Mouse (Mus musculus): ENCODE measurements around the gene Gm42715.
"Not testable (repeated sequence)": the region's sequence is repeated elsewhere in the genome, so short reads cannot be mapped to it uniquely, and the experiment has no call there.

Gm42715 gene

GRCm38 (mm10) chr7:127498407-127498806 is 21.0 kb upstream of the Gm42715 start:
- DNase-seq: no peak

GRCm38 (mm10) chr7:127508291-127508690 is 11.1 kb upstream of the Gm42715 start:
- DNase-seq: no peak

DNA sequence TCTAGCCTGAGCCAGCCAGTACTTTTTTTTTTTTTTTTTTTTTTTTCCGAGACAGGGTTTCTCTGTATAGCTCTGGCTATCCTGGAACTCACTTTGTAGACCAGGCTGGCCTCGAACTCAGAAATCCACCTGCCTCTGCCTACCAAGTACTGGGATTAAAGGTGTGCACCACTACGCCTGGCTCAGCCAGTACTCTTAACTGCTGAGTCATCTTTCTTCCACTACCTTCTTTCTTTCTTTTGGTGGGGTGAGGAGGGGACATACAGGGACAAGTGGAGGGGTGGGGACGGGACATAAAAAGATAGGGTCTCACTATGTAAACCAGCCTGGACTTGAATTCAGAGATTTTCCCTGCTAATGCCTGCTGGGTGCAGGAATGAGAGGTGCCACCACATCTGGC is 9.6 kb upstream of the Gm42715 start:
- not testable (repeated sequence) for DNase-seq

- DNase-seq: no peak
Measured at GRCm38 (mm10) chr7:127511241-127511640, 8.1 kb upstream of the Gm42715 start.

DNA sequence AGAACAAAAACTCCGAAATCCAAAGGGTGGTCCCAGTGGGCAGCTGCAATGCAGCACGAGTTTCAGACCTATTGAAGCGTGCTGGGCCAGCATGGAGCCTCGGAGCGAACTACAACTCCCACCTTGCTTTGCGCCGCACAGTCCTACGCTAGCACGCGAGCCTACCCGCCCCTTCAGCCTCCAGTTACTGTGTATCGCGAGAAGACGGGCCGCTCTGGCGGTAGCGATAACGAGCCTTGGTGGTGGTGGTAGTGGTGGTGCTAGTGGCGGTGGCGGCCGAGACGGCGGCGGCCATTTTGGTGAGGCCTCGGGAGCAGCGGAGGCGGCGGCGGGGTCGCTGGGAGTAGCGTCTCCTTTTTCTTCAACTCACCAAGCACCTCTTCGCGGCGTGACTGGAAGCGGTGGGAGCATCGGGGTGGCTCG is 7.6 kb upstream of the Gm42715 start, which contains the start of gene Srcap:
Gene Srcap (plus strand): TSS at position 176 of the 423 bp plus-strand sequence.
- peak; percentile 98 for DNase-seq

DNA sequence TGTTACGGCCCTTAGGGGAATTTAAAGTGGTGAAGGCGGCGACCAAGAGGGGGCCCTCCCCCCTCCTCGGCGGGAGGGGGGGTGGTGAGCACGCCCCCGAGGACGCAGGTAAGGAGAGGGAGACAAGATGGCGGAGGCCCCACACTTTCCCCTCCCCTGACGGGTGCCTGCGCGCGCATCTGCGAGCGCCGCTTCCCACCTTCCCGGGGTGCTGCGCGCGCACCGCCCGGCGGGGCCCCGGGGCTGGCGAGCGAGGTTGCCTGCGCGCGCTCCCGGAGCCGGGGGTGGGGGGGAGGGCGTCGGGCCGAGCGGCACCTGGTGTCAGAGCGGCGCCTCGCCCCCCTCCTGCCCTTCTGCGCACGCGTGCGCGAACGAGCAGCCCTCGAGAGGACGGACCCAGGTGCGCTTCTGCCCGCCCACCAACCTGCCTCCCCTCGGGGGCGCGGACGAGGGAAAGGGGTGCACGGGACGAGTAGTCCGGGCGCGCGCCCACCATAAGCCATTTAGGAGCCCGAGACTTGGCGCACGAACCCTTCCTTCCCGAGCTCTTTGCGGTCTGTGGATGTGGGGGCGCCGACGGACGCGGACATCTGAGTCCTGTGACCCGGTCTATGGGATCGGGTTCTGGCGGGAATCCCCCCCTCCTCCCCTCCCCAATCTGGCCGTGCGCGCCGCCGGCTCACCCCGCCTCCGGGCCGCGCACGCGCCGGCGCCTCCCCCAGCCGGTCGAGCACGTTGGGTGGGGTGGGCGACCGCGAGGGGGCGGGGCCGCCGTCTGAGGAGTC is 7.0 kb upstream of the Gm42715 start:
- peak; percentile 92 for DNase-seq

GRCm38 (mm10) chr7:127513016-127513390 is 6.4 kb upstream of the Gm42715 start:
- DNase-seq: peak; percentile 24

DNA sequence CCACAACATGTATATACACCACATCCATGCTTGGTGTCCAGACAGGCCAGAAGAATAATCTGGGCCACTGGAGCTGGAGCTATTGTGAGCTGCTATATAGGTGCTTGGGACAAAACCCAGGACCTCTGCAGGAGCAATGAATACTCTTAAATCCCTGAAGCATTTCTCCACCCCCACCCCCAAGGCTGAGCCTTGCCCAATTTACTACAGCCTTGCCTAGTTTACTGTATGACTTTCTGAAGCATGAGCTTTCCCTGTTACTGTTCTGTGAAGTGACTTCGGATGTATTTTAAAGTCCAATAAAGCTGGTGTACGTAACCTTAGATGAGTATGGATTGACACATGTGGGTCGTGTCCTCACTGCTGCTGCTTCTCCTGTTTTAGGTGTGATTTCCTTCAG is 5.6 kb upstream of the Gm42715 start:
- DNase-seq: no peak

GRCm38 (mm10) chr7:127515846-127516245 is 3.5 kb upstream of the Gm42715 start:
- DNase-seq: no peak

GRCm38 (mm10) chr7:127516344-127516743 is 3.0 kb upstream of the Gm42715 start:
- DNase-seq: no peak

GRCm38 (mm10) chr7:127541671-127542070 is 22.3 kb downstream of the Gm42715 start:
- no peak for DNase-seq

DNA sequence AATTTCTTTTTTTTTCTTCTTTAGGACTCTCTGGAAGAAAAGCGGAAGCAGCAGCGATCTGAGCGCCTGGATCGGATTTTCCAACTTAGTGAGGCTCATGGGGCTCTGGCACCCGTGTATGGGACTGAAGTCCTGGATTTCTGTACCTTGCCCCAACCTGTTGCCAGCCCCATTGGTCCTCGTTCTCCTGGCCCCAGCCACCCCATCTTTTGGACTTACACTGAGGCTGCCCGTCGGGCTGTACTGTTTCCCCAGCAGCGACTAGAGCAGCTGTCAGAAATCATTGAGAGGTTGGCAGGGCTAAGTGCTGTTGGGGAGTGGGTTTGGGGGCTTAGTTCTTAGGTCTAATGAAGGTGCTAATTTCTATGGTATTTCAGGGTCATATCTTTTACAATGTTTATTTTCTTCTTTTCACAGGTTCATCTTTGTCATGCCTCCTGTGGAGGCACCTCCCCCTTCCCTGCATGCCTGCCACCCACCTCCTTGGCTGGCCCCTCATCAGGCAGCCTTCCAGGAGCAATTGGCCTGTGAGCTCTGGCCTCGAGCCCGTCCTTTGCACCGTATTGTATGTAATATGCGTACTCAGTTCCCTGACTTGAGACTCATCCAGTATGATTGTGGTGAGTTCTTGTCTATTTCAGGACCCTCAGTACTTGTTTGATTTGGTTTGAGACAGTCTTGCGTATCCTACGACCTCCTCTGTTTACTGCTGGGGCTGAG is 29.9 kb downstream of the Gm42715 start:
- DNase-seq: no peak

DNA sequence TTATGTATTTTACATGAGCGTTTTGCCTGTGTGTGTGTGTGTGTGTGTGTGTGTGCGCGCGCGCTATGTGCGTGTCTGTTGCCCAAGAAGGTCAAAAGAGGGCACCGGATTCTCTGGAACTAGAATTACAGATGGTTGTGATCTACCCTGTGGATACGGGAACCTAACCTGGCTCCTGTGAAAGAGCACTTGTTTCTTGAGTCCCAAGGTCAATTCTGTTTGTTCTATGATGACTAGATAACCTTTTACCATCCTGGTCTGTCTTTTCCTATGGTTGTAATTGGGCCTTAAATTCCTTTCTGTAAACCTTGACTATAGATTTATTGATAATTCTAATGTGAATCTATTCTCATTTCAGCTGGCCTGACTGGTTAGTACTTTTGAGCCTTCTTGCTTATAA is 32.2 kb downstream of the Gm42715 start:
- DNase-seq: no peak

GRCm38 (mm10) chr7:127560580-127560979 is 41.2 kb downstream of the Gm42715 start:
- no peak for DNase-seq

GRCm38 (mm10) chr7:127561340-127561858 is 42.0 kb downstream of the Gm42715 start, which contains the start of gene Tmem265:
Tmem265 (plus strand) TSS chr7:127561390.
- no peak for DNase-seq

- no peak for DNase-seq
Measured at GRCm38 (mm10) chr7:127564381-127565150, 45.2 kb downstream of the Gm42715 start.

DNA sequence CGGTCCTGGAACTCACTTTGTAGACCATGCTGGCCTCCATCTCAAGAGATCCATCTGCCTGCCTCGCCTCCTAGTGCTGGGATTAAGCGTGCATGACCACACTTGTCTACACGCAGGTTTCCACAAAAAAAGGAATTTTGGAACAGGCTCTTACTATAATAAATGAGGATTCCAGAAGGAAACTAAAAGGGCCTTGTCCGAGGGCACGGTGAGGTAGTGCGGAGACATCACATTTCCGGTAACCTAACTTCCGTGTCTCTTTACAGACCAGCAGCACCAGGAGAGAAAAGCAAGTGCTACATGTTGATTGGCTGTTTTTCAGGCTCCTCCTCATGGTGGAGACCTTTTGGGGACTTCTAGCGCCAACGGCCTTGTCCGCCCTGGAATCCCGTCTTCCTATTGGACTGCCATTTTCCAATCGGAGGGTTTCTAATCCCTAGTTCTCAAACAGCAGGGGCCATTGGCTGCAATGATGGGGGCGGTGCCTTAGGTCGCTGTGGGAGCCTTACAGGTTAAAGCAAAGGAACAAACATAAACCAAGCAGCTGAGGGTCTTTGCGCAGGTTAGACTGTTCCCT is 53.6 kb downstream of the Gm42715 start, which contains the start of gene Phkg2:
Gene Phkg2 (plus strand): TSS at position 446 of the 577 bp plus-strand sequence.
- peak; percentile 97 for DNase-seq

- DNase-seq: no peak
Measured at GRCm38 (mm10) chr7:127573503-127574008, 54.2 kb downstream of the Gm42715 start.

- DNase-seq: no peak
Measured at GRCm38 (mm10) chr7:127574115-127574514, 54.7 kb downstream of the Gm42715 start.

DNA sequence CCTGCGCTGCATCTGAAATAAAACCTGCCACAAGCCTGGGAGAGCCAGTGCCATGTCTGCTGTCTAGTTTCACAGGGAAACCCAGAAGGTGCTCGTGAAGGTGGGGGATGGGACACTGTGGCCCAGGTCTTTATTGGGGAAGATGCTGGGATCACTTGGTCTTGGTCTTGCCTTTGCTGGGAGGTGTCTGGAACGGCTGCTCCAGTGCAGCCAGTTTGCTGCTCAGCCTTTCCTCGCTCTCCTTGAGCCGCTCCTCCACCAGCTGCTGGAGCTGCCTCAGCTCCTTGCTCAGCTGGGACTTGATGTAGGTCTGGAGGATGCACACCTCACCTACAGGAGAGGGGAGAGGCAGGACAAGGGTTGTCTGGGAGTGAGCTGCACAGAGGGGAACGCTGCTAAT is 63.9 kb downstream of the Gm42715 start:
- DNase-seq: no peak

GRCm38 (mm10) chr7:127585031-127585430 is 65.6 kb downstream of the Gm42715 start:
- DNase-seq: no peak

GRCm38 (mm10) chr7:127586149-127586548 is 66.8 kb downstream of the Gm42715 start:
- DNase-seq: no peak
